Mouse (Mus musculus): ENCODE measurements around the gene Zfp865.
"Not testable (repeated sequence)": the region's sequence is repeated elsewhere in the genome, so short reads cannot be mapped to it uniquely, and the experiment has no call there.

The Zfp865 gene

GRCm38 (mm10) chr7:5051193-5052192 lies 31.3 kb downstream of the Zfp865 start, which contains the start of gene Zfp580:
Zfp580 (plus strand) TSS chr7:5051538.
- DNase-seq (ENCODE audit: low spot score) = peak; percentile 63

- no peak for DNase-seq (ENCODE audit: low spot score)
These were observed 32.3 kb downstream of the Zfp865 start for GRCm38 (mm10) chr7:5052438-5052837.

- DNase-seq (ENCODE audit: low spot score) = no peak
These were observed 32.8 kb downstream of the Zfp865 start for GRCm38 (mm10) chr7:5052931-5053343.

- no peak for DNase-seq (ENCODE audit: low spot score)
These were observed 33.4 kb downstream of the Zfp865 start for GRCm38 (mm10) chr7:5053456-5054179.

- DNase-seq (ENCODE audit: low spot score) = no peak
These were observed 36.6 kb downstream of the Zfp865 start for GRCm38 (mm10) chr7:5056651-5057263.

GRCm38 (mm10) chr7:5057381-5057780 lies 37.2 kb downstream of the Zfp865 start:
- no peak for DNase-seq (ENCODE audit: low spot score)

GRCm38 (mm10) chr7:5057804-5058203 lies 37.6 kb downstream of the Zfp865 start:
- DNase-seq (ENCODE audit: low spot score) = no peak

- DNase-seq (ENCODE audit: low spot score) = no peak
These were observed 38.5 kb downstream of the Zfp865 start for GRCm38 (mm10) chr7:5058631-5059030.

GRCm38 (mm10) chr7:5059421-5059820 lies 39.2 kb downstream of the Zfp865 start:
- no peak for DNase-seq (ENCODE audit: low spot score)

GRCm38 (mm10) chr7:5060239-5060731 lies 40.1 kb downstream of the Zfp865 start:
- DNase-seq (ENCODE audit: low spot score) = peak; percentile 66

- DNase-seq (ENCODE audit: low spot score) = peak; percentile 98
These were observed 41.0 kb downstream of the Zfp865 start for GRCm38 (mm10) chr7:5060944-5061773.

- DNase-seq (ENCODE audit: low spot score) = peak; percentile 94
These were observed 41.7 kb downstream of the Zfp865 start, which contains the start of gene U2af2 for GRCm38 (mm10) chr7:5061774-5062359. U2af2 (plus strand) TSS chr7:5062143.

- DNase-seq (ENCODE audit: low spot score) = peak; percentile 79
These were observed 42.3 kb downstream of the Zfp865 start for GRCm38 (mm10) chr7:5062360-5063001.

GRCm38 (mm10) chr7:5064886-5065285 lies 44.7 kb downstream of the Zfp865 start:
- DNase-seq (ENCODE audit: low spot score) = no peak

GRCm38 (mm10) chr7:5073586-5073985 lies 53.4 kb downstream of the Zfp865 start:
- no peak for DNase-seq (ENCODE audit: low spot score)

GRCm38 (mm10) chr7:5074984-5075383 lies 54.8 kb downstream of the Zfp865 start:
- DNase-seq (ENCODE audit: low spot score) = no peak

- no peak for DNase-seq (ENCODE audit: low spot score)
These were observed 56.8 kb downstream of the Zfp865 start for GRCm38 (mm10) chr7:5076931-5077330.

- not testable (repeated sequence) for DNase-seq (ENCODE audit: low spot score)
These were observed 59.3 kb downstream of the Zfp865 start for GRCm38 (mm10) chr7:5079365-5080009.

- peak; percentile 97 for DNase-seq (ENCODE audit: low spot score)
These were observed 60.0 kb downstream of the Zfp865 start, which contains the start of gene Epn1 for GRCm38 (mm10) chr7:5080010-5080751. Epn1 (plus strand) TSS chr7:5080235.
